Mouse (Mus musculus) left cerebral cortex, adult 2 months (tissue): ENCODE data around the gene Lrrc1. TPM values are rescaled to one million over a fixed set of nuclear protein-coding genes. Genes with fewer than 3 reads are reported as not detected.

ENCODE experiments used
- DNase-seq, 2 experiments: peaks; one replicate each; pipeline ENCODE4 v3.0.0; 2021 to 2022; ENCODE audit warnings: low spot score in 2 of 2, mixed read lengths in 1 of 2; ENCODE audit errors: extremely low spot score in 1 of 2
- H3K27ac ChIP-seq: fragments of 200-600 bp; 2 replicates; pipeline ENCODE4 v1.8.1; 2022
- H3K4me3 ChIP-seq: fragments of 200-600 bp; 2 replicates; pipeline ENCODE4 v1.8.1; 2022
- CTCF ChIP-seq: fragments of 200-600 bp; IDR thresholded peaks from 2 replicates; pipeline ENCODE4 v1.8.1; 2022; ENCODE audit warnings: antibody characterized with exemption, mild to moderate bottlenecking, moderate library complexity
- intact Hi-C: fragments of 180-260 bp; cut with DNase I; formaldehyde crosslinking; loops from one replicate; pipeline ENCODE4 v1.15.1; 2025
- microRNA-seq, 2 experiments: library from miRNA; unstranded; fragments of <30 nt; microRNA quantifications; one replicate each; pipeline ENCODE4 v1.2.0; 2021
- total RNA-seq, 2 experiments: library from RNA; stranded (reverse); gene quantifications; 2 replicates each; pipeline ENCODE4 v1.2.3; 2021

Gene Lrrc1
- total RNA-seq, 2 experiments from 2014 or later, result 5.7 to 6.1 TPM

DNA sequence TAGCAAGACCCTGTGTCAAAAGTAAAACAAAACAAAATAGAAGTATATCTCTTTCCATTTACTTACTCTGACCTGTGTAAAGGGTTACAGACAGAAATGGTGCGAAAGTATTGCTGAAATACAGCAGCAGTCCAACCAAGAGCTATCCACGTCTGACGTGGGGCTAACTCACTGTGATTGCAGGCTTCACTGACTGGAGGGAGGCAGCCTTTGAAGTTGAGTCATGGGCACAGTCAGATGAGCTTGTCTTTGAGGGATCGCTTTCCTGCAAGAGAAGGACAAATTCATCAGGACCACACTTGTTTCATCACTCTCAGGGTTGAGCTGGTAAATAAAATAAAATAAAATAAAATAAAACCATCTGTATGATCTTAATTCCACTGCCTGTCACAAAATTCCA lies 160.7 kb downstream of the Lrrc1 start:
- intact Hi-C loops, result no loop called here
- H3K4me3 ChIP-seq, result no peak overlapping the region
- no peak for DNase-seq
- H3K27ac ChIP-seq, result no peak overlapping the region
- no peak for TF ChIP-seq CTCF

DNA sequence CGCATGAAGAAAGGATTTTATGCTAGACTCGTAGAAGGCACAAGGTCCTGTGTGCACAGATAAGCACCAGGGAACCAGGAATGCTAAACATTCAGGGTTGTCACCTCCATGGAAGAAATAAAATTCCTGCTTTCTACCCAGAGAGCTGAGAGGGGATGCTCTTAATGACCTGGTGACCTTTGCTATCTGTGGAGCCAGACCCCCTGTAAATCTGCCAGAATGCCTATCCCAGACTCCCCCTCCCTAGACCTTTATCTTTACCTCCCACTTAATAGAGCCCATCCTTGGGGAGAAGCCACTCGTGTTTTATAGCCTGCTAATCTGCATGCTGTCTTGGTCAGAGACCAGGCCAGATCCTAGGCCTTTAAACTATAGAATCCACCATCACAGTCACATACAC lies 162.2 kb downstream of the Lrrc1 start:
- intact Hi-C loops, result no loop called here
- TF ChIP-seq CTCF, result no peak
- Histone ChIP-seq H3K4me3 (no peak overlapping the region), H3K27ac (no peak overlapping the region)
- no peak for DNase-seq

DNA sequence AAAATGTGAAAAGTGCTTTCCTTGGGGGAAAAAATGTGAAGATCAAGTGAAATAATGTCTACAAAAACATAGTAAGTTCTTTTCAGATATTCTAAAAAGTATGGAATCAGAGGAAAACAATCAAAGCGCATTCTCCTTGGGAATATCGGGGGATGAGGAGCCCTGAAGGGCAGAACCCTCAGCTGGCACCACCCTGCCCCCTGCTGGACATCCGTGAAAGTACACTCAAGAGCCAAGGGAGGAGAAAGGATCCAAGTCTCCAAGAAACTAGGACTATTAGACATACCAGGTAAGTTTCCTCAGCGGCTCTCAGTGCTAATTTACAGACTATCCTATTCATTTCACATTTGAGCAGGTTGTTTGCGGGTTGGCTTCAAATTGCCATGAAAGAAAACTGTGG lies 163.1 kb downstream of the Lrrc1 start:
- peak; percentile 88 for TF ChIP-seq CTCF
- intact Hi-C loops, result loop anchor here (2.0 kb wide), 3 partner anchors 391 to 1109 kb away; no protein-coding TSS in a partner anchor
- H3K4me3 ChIP-seq, result no peak overlapping the region
- no peak overlapping the region for H3K27ac ChIP-seq
- DNase-seq, result peak; percentile 70 to 87

Small RNA genes within 50 kb of the gene (microRNA-seq; reads per million reads assigned to microRNA genes)
- 0 reads per million in 2 experiments for gene Gm25250

Other genes starting within 250 kb of the Lrrc1 start
- 100 to 1,000 TPM; 133 to 136 TPM for gene Mlip, start 191.9 kb downstream of the Lrrc1 start, total RNA-seq
- gene Klhl31, start 91.6 kb upstream of the Lrrc1 start, total RNA-seq, result under 1 TPM in 1 of 2 experiments, not detected in 1; 0.07 TPM
- gene Gclc, start 209.7 kb upstream of the Lrrc1 start, total RNA-seq, result 10 to 100 TPM; 44.0 to 45.6 TPM